Mouse (Mus musculus) frontal cortex, adult (tissue): ENCODE data around the gene Stxbp2.

ENCODE experiments used
- ATAC-seq: cut with Nextera tagmentation; 2 replicates; pipeline ENCODE4 v1.9.2; 2017; ENCODE audit warnings: mild to moderate bottlenecking, moderate library complexity, mixed read lengths; ENCODE audit not compliant: low TSS enrichment

The Stxbp2 gene

GRCm38 (mm10) chr8:3682435-3682834 is 51.7 kb downstream of the Stxbp2 start:
- ATAC-seq, result no peak

DNA sequence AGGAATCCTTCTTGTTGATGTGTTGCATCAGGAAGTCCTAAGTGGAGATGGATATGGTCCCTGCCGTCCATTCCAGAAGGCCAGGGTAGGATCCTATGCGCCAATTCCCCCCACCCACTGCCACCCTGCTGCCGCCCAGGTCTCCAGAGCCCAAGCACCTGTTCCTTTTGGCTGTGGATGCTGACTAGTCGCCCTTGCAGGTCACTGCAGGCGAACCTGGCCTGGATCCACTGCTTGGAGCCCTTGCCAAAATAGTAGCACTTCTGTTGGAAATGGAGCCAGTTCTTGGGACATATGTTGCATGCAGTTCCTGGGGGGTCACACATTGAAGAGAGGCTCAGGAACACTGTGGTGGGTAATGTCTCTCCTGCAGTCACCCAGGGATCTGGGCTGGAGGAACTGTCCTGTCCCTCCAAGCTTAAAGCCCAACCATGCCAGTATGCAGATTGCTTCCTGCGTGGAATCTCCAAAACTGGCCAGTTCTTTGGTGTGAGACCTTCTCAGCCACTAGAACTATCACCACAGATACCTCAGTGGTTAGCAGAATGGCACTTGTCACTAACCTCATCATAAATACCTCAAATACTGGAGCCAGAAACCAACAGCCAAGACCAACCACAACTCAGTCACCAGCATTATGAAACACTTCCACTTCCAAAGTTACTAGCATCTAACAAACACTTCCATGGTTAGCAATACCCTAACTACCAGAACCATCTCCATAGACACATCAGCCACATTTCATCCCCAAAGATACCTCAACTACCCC is 52.8 kb downstream of the Stxbp2 start:
- ATAC-seq, result no peak

DNA sequence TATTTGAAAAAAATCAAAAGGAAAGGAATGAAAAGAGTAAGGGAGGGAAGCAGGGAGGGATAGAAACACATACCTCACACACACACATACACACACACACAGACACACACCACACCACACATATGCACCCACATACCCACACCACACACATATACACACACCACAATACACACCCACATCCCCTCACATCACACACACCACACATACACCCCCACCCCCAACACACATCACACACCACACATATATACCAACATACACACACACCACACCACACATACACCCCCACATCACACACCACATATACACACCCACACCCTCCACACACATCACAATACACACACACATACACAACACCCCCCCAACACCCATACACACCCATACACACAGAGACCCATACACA is 53.8 kb downstream of the Stxbp2 start:
- ATAC-seq, result no peak

DNA sequence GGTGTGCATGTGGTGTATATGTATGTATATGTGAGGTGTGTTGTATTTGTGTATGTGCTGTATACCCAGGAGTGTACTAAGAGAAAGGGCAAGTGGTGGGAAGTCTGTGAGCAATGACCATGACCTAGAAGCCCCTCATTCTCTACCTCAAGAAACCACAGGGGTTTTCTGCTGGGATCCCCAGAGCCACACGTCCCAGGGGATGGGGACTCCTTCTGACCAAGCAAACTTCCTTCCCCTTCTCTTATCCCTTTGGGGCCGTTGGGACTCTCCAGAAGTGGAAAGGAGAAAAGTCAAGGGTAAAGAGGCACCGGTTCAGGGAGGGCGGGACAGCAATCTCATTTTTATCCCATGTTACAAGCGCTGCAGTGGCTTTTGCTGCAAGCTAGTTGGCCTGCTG is 54.7 kb downstream of the Stxbp2 start:
- ATAC-seq, result no peak

GRCm38 (mm10) chr8:3687537-3687936 is 56.8 kb downstream of the Stxbp2 start:
- no peak for ATAC-seq

GRCm38 (mm10) chr8:3690774-3691173 is 60.0 kb downstream of the Stxbp2 start:
- no peak for ATAC-seq
